Mouse (Mus musculus): ENCODE measurements around the gene Rpl23.

DNA sequence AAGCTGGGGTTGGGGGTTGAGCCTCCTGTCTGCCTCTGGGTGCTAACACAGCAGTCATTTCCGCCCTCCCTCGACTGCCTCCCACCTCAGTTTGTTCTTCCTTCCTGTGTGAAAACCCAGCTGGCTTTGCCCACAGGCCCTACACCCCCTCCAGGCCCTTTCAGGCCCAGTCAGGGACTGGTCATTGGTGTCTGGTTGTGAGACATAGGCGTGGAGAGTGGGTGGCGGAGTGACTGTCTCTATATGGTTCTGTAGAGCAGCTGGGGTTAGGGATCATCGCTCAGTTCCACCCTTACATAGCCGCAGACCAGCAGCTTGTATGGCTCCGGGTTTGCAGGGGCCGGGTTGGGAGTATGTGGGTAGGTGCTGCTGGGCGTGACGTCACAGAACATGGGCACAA lies 43.1 kb upstream of the Rpl23 start:
- TF ChIP-seq CTCF (IDR thresholded peaks at IDR 0.05; ENCODE audit: low read depth): no peak
- no peak for TF ChIP-seq EP300 (optimal IDR thresholded peaks at IDR 0.05)
